Mouse (Mus musculus) MEL (cell line): ENCODE measurements around the gene Edem3.

Experiments used
- BHLHE40 ChIP-seq: IDR thresholded peaks from 2 replicates; pipeline ENCODE4 v1.6.1; 2012; ENCODE audit warnings: low read depth, mild to moderate bottlenecking, inconsistent platforms, low read length, improper control_type of control experiment, borderline replicate concordance
- CTCF ChIP-seq, 3 experiments: IDR thresholded peaks in 2 of 3; conservative IDR thresholded peaks in 1 of 3; 2 replicates each; pipeline ENCODE4 v1.5.1; 2011 to 2012; ENCODE audit warnings: low read length in 3 of 3, low read depth in 2 of 3, mild to moderate bottlenecking in 2 of 3, improper control_type of control experiment in 1 of 3, inconsistent platforms in 1 of 3, mixed read lengths in 1 of 3, moderate library complexity in 1 of 3; ENCODE audit not compliant: control insufficient read depth in 1 of 3, insufficient read depth in 1 of 3, poor library complexity in 1 of 3, severe bottlenecking in 1 of 3
- EP300 ChIP-seq, 2 experiments: IDR thresholded peaks; 2 replicates each; pipeline ENCODE4 v1.6.1; 2011; ENCODE audit warnings: improper control_type of control experiment in 2 of 2, low read length in 2 of 2, low read depth in 1 of 2, mild to moderate bottlenecking in 1 of 2
- GABPA ChIP-seq: IDR thresholded peaks from 2 replicates; pipeline ENCODE4 v1.6.1; 2012; ENCODE audit warnings: low read depth, mild to moderate bottlenecking, inconsistent platforms, low read length, improper control_type of control experiment, moderate library complexity
- HCFC1 ChIP-seq: IDR thresholded peaks from 2 replicates; pipeline ENCODE4 v1.6.1; 2012; ENCODE audit warnings: low read depth, mild to moderate bottlenecking, inconsistent platforms, low read length, improper control_type of control experiment, moderate library complexity
- JUND ChIP-seq: IDR thresholded peaks from 2 replicates; pipeline ENCODE4 v1.6.1; 2011; ENCODE audit warnings: low read depth, mild to moderate bottlenecking, improper control_type of control experiment, low read length
- MAZ ChIP-seq: IDR thresholded peaks from 2 replicates; pipeline ENCODE4 v1.6.1; 2012; ENCODE audit warnings: low read depth, mild to moderate bottlenecking, inconsistent platforms, low read length, improper control_type of control experiment
- POLR2A ChIP-seq, 2 experiments: IDR thresholded peaks; 2 replicates each; pipeline ENCODE4 v1.6.1; 2011 to 2012; ENCODE audit warnings: low read length in 2 of 2, mild to moderate bottlenecking in 2 of 2, control low read depth in 1 of 2, improper control_type of control experiment in 1 of 2, low read depth in 1 of 2, moderate library complexity in 1 of 2; ENCODE audit not compliant: control insufficient read depth in 1 of 2, insufficient read depth in 1 of 2, poor library complexity in 1 of 2
- TAL1 ChIP-seq: IDR thresholded peaks from 2 replicates; pipeline ENCODE4 v1.6.1; 2012; ENCODE audit warnings: mild to moderate bottlenecking, inconsistent platforms, low read length, moderate library complexity, mixed read lengths
- TCF12 ChIP-seq: IDR thresholded peaks from 2 replicates; pipeline ENCODE4 v1.6.1; 2014; ENCODE audit warnings: low read depth, mild to moderate bottlenecking, inconsistent platforms, low read length, improper control_type of control experiment, moderate library complexity
- UBTF ChIP-seq: IDR thresholded peaks from 2 replicates; pipeline ENCODE4 v1.6.1; 2012; ENCODE audit warnings: low read depth, mild to moderate bottlenecking, inconsistent platforms, low read length, improper control_type of control experiment, moderate library complexity, borderline replicate concordance; ENCODE audit not compliant: insufficient read depth
- ZC3H11A ChIP-seq: IDR thresholded peaks from 2 replicates; pipeline ENCODE4 v1.6.1; 2012; ENCODE audit warnings: low read depth, mild to moderate bottlenecking, inconsistent platforms, low read length, improper control_type of control experiment

- TF ChIP-seq POLR2A (IDR thresholded peaks at IDR 0.05; ENCODE audit: control insufficient read depth in 1 of 2, insufficient read depth in 1 of 2, low read depth in 1 of 2, low read length in 2 of 2, poor library complexity in 1 of 2) (no peak), GABPA (no peak), EP300 (IDR thresholded peaks at IDR 0.05; ENCODE audit: low read depth in 1 of 2, low read length in 2 of 2) (no peak), TAL1 (no peak), JUND (no peak), CTCF (IDR thresholded peaks at IDR 0.05 in 2 of 3, conservative IDR thresholded peaks at IDR 0.05 in 1 of 3; ENCODE audit: control insufficient read depth in 1 of 3, insufficient read depth in 1 of 3, low read depth in 2 of 3, low read length in 3 of 3, poor library complexity in 1 of 3, severe bottlenecking in 1 of 3) (no peak), TCF12 (no peak), MAZ (no peak), ZC3H11A (no peak), BHLHE40 (no peak), UBTF (no peak), HCFC1 (no peak)
Observed at GRCm38 (mm10) chr1:151812004-151812712, 57.0 kb downstream of the Edem3 start.
